Mouse (Mus musculus) MEL (cell line): ENCODE data around the gene Gm20388. TPM values are rescaled to one million over a fixed set of nuclear protein-coding genes. Genes with fewer than 3 reads are reported as not detected.

Experiments used
- DNase-seq: peaks from one replicate; pipeline ENCODE4 v3.0.0; 2011; ENCODE audit warnings: low read depth, low spot score
- H3K27ac ChIP-seq: 2 replicates; pipeline ENCODE4 v1.5.1; 2012; ENCODE audit warnings: low read depth, mild to moderate bottlenecking, control low read depth, low read length, moderate library complexity; ENCODE audit not compliant: control insufficient read depth
- H3K27me3 ChIP-seq, 2 experiments: fragments of 150-350 bp in 1 of 2; sonication (generic) in 1 of 2; 2 replicates each; pipeline ENCODE4 v1.6.1; 2012; ENCODE audit warnings: low read length in 2 of 2, mild to moderate bottlenecking in 2 of 2, improper control_type of control experiment in 1 of 2, moderate library complexity in 1 of 2; ENCODE audit not compliant: insufficient read depth in 2 of 2, control insufficient read depth in 1 of 2
- H3K36me3 ChIP-seq, 2 experiments: 2 replicates each; pipeline ENCODE4 v1.6.1; 2012 to 2014; ENCODE audit warnings: low read length in 2 of 2, improper control_type of control experiment in 1 of 2, inconsistent platforms in 1 of 2, mild to moderate bottlenecking in 1 of 2; ENCODE audit not compliant: insufficient read depth in 2 of 2, control insufficient read depth in 1 of 2
- H3K4me1 ChIP-seq, 2 experiments: fragments of 150-350 bp in 1 of 2; sonication (generic) in 1 of 2; 2 replicates each; pipeline ENCODE4 v1.6.1; 2012; ENCODE audit warnings: low read length in 2 of 2, improper control_type of control experiment in 1 of 2, mild to moderate bottlenecking in 1 of 2; ENCODE audit not compliant: insufficient read depth in 2 of 2, control insufficient read depth in 1 of 2
- H3K4me3 ChIP-seq, 2 experiments: fragments of 150-350 bp in 1 of 2; sonication (generic) in 1 of 2; 2 replicates each; pipeline ENCODE4 v1.5.1; 2012; ENCODE audit warnings: low read depth in 2 of 2, low read length in 2 of 2, mild to moderate bottlenecking in 2 of 2, moderate library complexity in 2 of 2, control low read depth in 1 of 2, improper control_type of control experiment in 1 of 2; ENCODE audit not compliant: control insufficient read depth in 1 of 2, insufficient read depth in 1 of 2
- H3K79me2 ChIP-seq: 2 replicates; pipeline ENCODE4 v1.6.1; 2012; ENCODE audit warnings: mild to moderate bottlenecking, low read length, moderate library complexity; ENCODE audit not compliant: control insufficient read depth, poor library complexity, insufficient read depth
- H3K9ac ChIP-seq: 2 replicates; pipeline ENCODE4 v1.6.1; 2012; ENCODE audit warnings: low read depth, mild to moderate bottlenecking, control low read depth, low read length, moderate library complexity; ENCODE audit not compliant: control insufficient read depth, poor library complexity, severe bottlenecking
- H3K9me3 ChIP-seq: fragments of 150-350 bp; sonication (generic); replicated peaks from 2 replicates; pipeline ENCODE4 v1.6.1; 2012; ENCODE audit warnings: mild to moderate bottlenecking, low read length, improper control_type of control experiment, moderate library complexity; ENCODE audit not compliant: insufficient read depth
- CHD2 ChIP-seq: IDR thresholded peaks from 2 replicates; pipeline ENCODE4 v1.6.1; 2011; ENCODE audit warnings: low read length, improper control_type of control experiment
- CTCF ChIP-seq, 3 experiments: IDR thresholded peaks in 2 of 3; conservative IDR thresholded peaks in 1 of 3; 2 replicates each; pipeline ENCODE4 v1.5.1; 2011 to 2012; ENCODE audit warnings: low read length in 3 of 3, low read depth in 2 of 3, mild to moderate bottlenecking in 2 of 3, improper control_type of control experiment in 1 of 3, inconsistent platforms in 1 of 3, mixed read lengths in 1 of 3, moderate library complexity in 1 of 3; ENCODE audit not compliant: control insufficient read depth in 1 of 3, insufficient read depth in 1 of 3, poor library complexity in 1 of 3, severe bottlenecking in 1 of 3
- E2F4 ChIP-seq: IDR thresholded peaks from 2 replicates; pipeline ENCODE4 v1.6.1; 2011; ENCODE audit warnings: low read depth, low read length, improper control_type of control experiment, borderline replicate concordance
- EP300 ChIP-seq, 2 experiments: IDR thresholded peaks; 2 replicates each; pipeline ENCODE4 v1.6.1; 2011; ENCODE audit warnings: improper control_type of control experiment in 2 of 2, low read length in 2 of 2, low read depth in 1 of 2, mild to moderate bottlenecking in 1 of 2
- ETS1 ChIP-seq: IDR thresholded peaks from 2 replicates; pipeline ENCODE4 v1.6.1; 2012; ENCODE audit warnings: low read depth, mild to moderate bottlenecking, inconsistent platforms, low read length, improper control_type of control experiment, moderate library complexity
- HCFC1 ChIP-seq: IDR thresholded peaks from 2 replicates; pipeline ENCODE4 v1.6.1; 2012; ENCODE audit warnings: low read depth, mild to moderate bottlenecking, inconsistent platforms, low read length, improper control_type of control experiment, moderate library complexity
- JUND ChIP-seq: IDR thresholded peaks from 2 replicates; pipeline ENCODE4 v1.6.1; 2011; ENCODE audit warnings: low read depth, mild to moderate bottlenecking, improper control_type of control experiment, low read length
- MAX ChIP-seq: IDR thresholded peaks from 2 replicates; pipeline ENCODE4 v1.6.1; 2011; ENCODE audit warnings: low read length, improper control_type of control experiment
- MEF2A ChIP-seq: IDR thresholded peaks from 2 replicates; pipeline ENCODE4 v1.6.1; 2014; ENCODE audit warnings: low read depth, mild to moderate bottlenecking, inconsistent platforms, low read length, improper control_type of control experiment; ENCODE audit not compliant: poor library complexity, insufficient replicate concordance, severe bottlenecking; ENCODE audit errors: extremely low read depth
- MYC ChIP-seq: IDR thresholded peaks from 2 replicates; pipeline ENCODE4 v1.6.1; 2011; ENCODE audit warnings: low read depth, mild to moderate bottlenecking, low read length, improper control_type of control experiment, moderate library complexity
- NRF1 ChIP-seq: IDR thresholded peaks from 2 replicates; pipeline ENCODE4 v1.6.1; 2014; ENCODE audit warnings: low read depth, mild to moderate bottlenecking, inconsistent platforms, low read length, improper control_type of control experiment, moderate library complexity; ENCODE audit not compliant: poor library complexity, insufficient read depth, severe bottlenecking
- POLR2A ChIP-seq, 2 experiments: IDR thresholded peaks; 2 replicates each; pipeline ENCODE4 v1.6.1; 2011 to 2012; ENCODE audit warnings: low read length in 2 of 2, mild to moderate bottlenecking in 2 of 2, control low read depth in 1 of 2, improper control_type of control experiment in 1 of 2, low read depth in 1 of 2, moderate library complexity in 1 of 2; ENCODE audit not compliant: control insufficient read depth in 1 of 2, insufficient read depth in 1 of 2, poor library complexity in 1 of 2
- POLR2AphosphoS2 ChIP-seq: IDR thresholded peaks from 2 replicates; pipeline ENCODE4 v1.6.1; 2011; ENCODE audit warnings: low read length, improper control_type of control experiment
- RAD21 ChIP-seq: IDR thresholded peaks from 2 replicates; pipeline ENCODE4 v1.6.1; 2011; ENCODE audit warnings: mild to moderate bottlenecking, low read depth, low read length, improper control_type of control experiment
- SMC3 ChIP-seq: IDR thresholded peaks from 2 replicates; pipeline ENCODE4 v1.6.1; 2011; ENCODE audit warnings: low read depth, low read length, improper control_type of control experiment
- TAL1 ChIP-seq: IDR thresholded peaks from 2 replicates; pipeline ENCODE4 v1.6.1; 2012; ENCODE audit warnings: mild to moderate bottlenecking, inconsistent platforms, low read length, moderate library complexity, mixed read lengths
- UBTF ChIP-seq: IDR thresholded peaks from 2 replicates; pipeline ENCODE4 v1.6.1; 2012; ENCODE audit warnings: low read depth, mild to moderate bottlenecking, inconsistent platforms, low read length, improper control_type of control experiment, moderate library complexity, borderline replicate concordance; ENCODE audit not compliant: insufficient read depth
- USF2 ChIP-seq, 2 experiments: IDR thresholded peaks; 2 replicates each; pipeline ENCODE4 v1.6.1; 2011 to 2012; ENCODE audit warnings: improper control_type of control experiment in 2 of 2, low read length in 2 of 2, borderline replicate concordance in 1 of 2, inconsistent platforms in 1 of 2, low read depth in 1 of 2, mild to moderate bottlenecking in 1 of 2; ENCODE audit not compliant: insufficient read depth in 1 of 2
- ZKSCAN1 ChIP-seq: IDR thresholded peaks from 2 replicates; pipeline ENCODE4 v1.6.1; 2012; ENCODE audit warnings: low read depth, mild to moderate bottlenecking, inconsistent platforms, low read length, improper control_type of control experiment, moderate library complexity
- ZNF384 ChIP-seq: IDR thresholded peaks from 2 replicates; pipeline ENCODE4 v1.6.1; 2012; ENCODE audit warnings: low read depth, mild to moderate bottlenecking, inconsistent platforms, low read length, improper control_type of control experiment
- polyA plus RNA-seq, 2 experiments: library from polyadenylated mRNA; stranded (reverse) in 1 of 2; unstranded in 1 of 2; fragments of >175 nt in 1 of 2; fragments of >200 nt in 1 of 2; gene quantifications; 2 replicates each; pipeline versions ENCODE4 v1.2.1 to v1.2.4; 2012; ENCODE audit warnings: low replicate concordance in 2 of 2, low read depth in 1 of 2; ENCODE audit not compliant: insufficient read length in 2 of 2, insufficient read depth in 1 of 2, missing spikeins in 1 of 2
- total RNA-seq: library from RNA; depleted of rRNA; stranded (reverse); fragments of 300-350 nt; gene quantifications from 2 replicates; pipeline ENCODE4 v1.2.3, GENCODE M21; 2012

Gene Gm20388
- total and polyA plus RNA-seq, 3 experiments, result 11.1 to 17.8 TPM; not detected in 1

DNA sequence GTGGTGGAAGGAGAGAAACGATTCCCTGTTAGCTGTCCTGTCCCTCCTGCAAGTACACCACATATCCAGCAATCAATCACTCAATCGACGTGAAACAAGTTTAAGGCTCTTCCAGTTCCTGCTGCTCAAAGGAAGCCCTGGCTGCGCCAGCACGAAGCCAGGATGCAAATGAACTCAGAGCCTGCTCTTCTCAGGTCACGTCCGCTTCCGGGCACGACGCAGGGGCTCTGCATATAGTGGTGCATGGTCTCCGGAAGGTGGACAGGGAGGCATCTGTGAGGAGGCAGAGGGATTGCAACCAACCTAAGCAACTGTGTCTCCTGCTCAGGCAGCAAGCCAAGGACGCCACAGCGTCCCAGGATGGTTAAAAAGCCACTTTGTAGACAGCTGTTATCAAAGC, 985.0 kb downstream of the Gm20388 start (continued):
- no peak for TF ChIP-seq USF2 (IDR thresholded peaks at IDR 0.05; ENCODE audit: borderline replicate concordance in 1 of 2, insufficient read depth in 1 of 2, low read depth in 1 of 2, low read length in 2 of 2)
- TF ChIP-seq, all 39 proteins: peak for 0

DNA sequence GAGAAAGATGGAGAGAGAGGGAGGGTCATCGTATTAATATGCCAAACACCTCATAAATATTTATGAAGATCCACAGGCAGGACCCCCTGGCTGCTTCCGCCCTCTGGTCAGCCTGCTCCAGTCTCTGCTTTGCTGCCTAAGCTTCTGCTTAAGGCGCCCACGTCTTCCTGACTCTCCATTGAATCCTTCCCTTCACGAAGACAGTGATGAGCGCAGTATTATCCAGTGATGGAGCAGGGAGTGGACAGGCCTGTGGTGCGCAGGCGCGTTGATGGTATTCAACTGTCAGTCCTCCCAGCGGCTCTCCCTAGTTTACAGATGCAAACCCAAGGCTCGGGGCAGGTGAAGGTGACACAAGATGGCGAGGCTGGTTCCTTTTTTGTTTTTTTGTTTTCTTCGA, 985.6 kb downstream of the Gm20388 start:
- Histone ChIP-seq H3K9me3 (no peaks in the 10 kb centered on the region), H3K4me3 (no peak overlapping the region), H3K36me3 (no peaks in the 10 kb centered on the region), H3K79me2 (no peaks in the 10 kb centered on the region), H3K9ac (no peak overlapping the region), H3K27ac (no peak overlapping the region), H3K4me1 (no peaks in the 10 kb centered on the region), H3K27me3 (no peaks in the 10 kb centered on the region)
- TF ChIP-seq EP300 (IDR thresholded peaks at IDR 0.05; ENCODE audit: low read depth in 1 of 2, low read length in 2 of 2) (no peak), MEF2A (no peak), JUND (no peak), E2F4 (no peak), NRF1 (no peak), UBTF (no peak), HCFC1 (no peak), ZKSCAN1 (no peak), POLR2AphosphoS2 (no peak)
- no peak for DNase-seq

DNA sequence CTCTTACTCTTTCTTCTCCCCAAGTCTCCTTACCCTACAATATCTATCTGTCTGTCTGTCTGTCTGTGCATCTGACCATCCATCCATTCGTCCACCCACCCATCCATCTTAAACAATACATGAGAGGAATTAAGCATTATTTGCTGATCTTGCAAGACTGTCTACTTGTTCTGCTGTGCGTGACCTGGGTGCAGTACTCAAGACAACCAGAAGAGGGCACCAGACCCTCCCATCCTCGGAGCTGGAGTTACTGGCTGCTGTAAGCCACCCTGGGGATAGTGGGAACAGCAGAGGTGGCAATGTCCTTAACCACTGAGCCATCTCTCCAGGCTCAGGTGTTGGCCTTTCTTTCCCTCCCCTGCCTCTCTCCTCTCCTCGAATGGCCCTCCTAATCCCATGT, 987.4 kb downstream of the Gm20388 start:
- H3K27ac ChIP-seq, result no peak overlapping the region
- peak; percentile 33 for DNase-seq

More for the DNA sequence above, 987.4 kb downstream of the Gm20388 start:
- Histone ChIP-seq H3K36me3 (no peaks in the 10 kb centered on the region), H3K4me3 (no peak overlapping the region), H3K4me1 (no peaks in the 10 kb centered on the region), H3K9me3 (no peaks in the 10 kb centered on the region), H3K27me3 (no peaks in the 10 kb centered on the region), H3K9ac (no peak overlapping the region), H3K79me2 (no peaks in the 10 kb centered on the region)
- peak; percentile 23 for TF ChIP-seq SMC3
- TF ChIP-seq POLR2A (IDR thresholded peaks at IDR 0.05; ENCODE audit: control insufficient read depth in 1 of 2, insufficient read depth in 1 of 2, low read depth in 1 of 2, low read length in 2 of 2, poor library complexity in 1 of 2), result no peak
- peak; percentile 29 to 71 (median 45); a peak in 5 of 6 replicates for TF ChIP-seq CTCF (IDR thresholded peaks at IDR 0.05 in 2 of 3, conservative IDR thresholded peaks at IDR 0.05 in 1 of 3; ENCODE audit: control insufficient read depth in 1 of 3, insufficient read depth in 1 of 3, low read depth in 2 of 3, low read length in 3 of 3, poor library complexity in 1 of 3, severe bottlenecking in 1 of 3)
- no peak for TF ChIP-seq MYC
- TF ChIP-seq MAX, result no peak
- peak; percentile 2; the same call in 1 of the 2 replicates for TF ChIP-seq RAD21
- TF ChIP-seq ETS1, result no peak
- TF ChIP-seq ZNF384, result no peak
- no peak for TF ChIP-seq TAL1
- no peak for TF ChIP-seq CHD2
